Mouse (Mus musculus) layer of hippocampus, postnatal 10 days (tissue): ENCODE results near the gene Slmap. TPM values are rescaled to one million over a fixed set of nuclear protein-coding genes. Genes with fewer than 3 reads are reported as not detected.
"Not testable (repeated sequence)": the region's sequence is repeated elsewhere in the genome, so short reads cannot be mapped to it uniquely, and the experiment has no call there.

Experiments
- DNase-seq, 2 experiments: peaks; one replicate each; pipeline ENCODE4 v3.0.0; 2021; ENCODE audit warnings: low spot score in 2 of 2
- long read RNA-seq: library from polyadenylated mRNA; stranded (forward); transcript quantifications from one replicate; pipeline ENCODE4 v2.0.0, GENCODE M21; 2023
- total RNA-seq, 2 experiments: library from RNA; stranded (reverse); gene quantifications; 2 replicates each; pipeline ENCODE4 v1.2.3; 2021

The Slmap gene
- total RNA-seq = 10 to 100 TPM; 80.9 to 81.9 TPM
- long read RNA-seq, partial matches to known transcripts = 3 of 18 reads
- long read RNA-seq, other reads (novel, unspliced or antisense) = 13 of 18 reads

- peak; percentile 100 for DNase-seq
These were observed at the start of gene Slmap for GRCm38 (mm10) chr14:26534757-26535479. Slmap (minus strand) TSS chr14:26534931.

- DNase-seq = no peak
These were observed 48.9 kb upstream of the Slmap start for GRCm38 (mm10) chr14:26583645-26584044.

DNA sequence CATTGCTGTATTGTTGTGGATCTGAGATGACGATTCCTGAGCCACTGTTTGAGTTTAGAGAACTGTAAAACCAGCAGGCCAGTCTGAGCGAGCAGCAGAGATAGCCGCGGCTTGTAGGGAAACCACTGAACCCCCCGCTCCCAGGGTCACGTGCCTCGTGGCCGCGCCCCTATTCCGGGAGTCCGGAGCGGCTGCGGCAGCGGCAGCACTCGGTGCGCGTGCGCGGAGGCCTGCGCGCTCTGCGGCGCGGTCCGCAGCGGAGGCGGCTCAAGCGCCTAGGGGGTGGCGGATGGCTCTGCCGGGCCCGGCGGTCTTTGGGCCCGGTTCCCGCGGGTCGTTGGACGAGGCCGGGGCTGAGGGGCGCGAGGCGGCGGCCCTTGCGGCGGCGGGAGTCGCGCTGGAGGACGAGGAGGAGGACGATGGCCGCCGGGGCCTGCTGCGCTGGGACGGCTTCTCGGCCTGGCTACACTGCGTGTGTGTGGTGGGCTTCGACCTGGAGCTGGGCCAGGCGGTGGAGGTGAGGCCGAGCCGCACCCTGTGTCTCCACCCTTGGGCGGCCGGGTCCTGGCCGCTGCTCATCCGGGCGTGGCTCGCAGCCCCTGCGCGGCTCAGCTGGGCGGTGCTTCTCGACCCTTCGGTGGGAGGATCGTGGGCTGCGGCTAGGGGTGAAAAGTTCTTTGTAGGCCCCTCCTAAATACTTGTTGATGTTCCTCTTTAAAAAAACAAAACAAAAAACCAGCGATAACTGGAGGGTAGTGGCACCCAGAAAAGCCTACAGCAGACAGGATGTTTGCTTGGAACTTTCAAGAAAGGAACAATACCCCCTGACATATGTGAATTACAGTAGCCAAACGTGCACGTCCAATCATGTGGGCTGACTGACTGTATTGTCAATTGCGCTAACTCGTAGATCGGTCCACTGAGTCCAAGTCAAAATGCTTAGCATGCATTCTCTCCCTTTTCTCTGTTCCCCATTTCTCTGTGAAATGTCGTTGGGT, 44.9 kb upstream of the Slmap start:
- peak; percentile 76 to 86 for DNase-seq

GRCm38 (mm10) chr14:26578791-26579191, 44.1 kb upstream of the Slmap start:
- peak; percentile 5 to 10 for DNase-seq

DNA sequence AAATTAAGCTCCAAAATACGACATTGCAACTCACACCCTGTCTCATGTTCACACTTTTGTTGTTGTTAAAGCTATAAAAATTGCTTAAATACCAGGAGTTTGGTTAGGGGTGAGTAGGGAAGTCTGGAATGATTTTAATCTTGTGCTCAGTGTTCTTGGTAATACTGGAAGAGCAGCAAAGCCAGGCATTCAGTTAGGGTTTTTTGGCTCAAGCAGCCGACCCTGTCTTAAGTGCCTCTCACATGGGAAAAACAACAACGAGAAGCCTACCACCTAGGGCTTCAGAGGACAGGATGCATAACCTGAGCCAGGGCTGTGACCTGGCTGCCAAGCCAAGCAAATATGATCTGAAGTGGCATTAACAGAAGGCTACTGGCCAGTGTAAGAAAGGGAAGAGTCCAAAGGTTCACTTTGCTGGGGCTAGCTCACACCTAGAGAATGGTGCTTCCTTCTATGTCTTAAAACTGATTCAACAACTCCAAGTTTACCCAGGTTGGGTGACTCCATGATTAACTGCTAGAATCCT, 41.6 kb upstream of the Slmap start:
- DNase-seq = no peak

DNA sequence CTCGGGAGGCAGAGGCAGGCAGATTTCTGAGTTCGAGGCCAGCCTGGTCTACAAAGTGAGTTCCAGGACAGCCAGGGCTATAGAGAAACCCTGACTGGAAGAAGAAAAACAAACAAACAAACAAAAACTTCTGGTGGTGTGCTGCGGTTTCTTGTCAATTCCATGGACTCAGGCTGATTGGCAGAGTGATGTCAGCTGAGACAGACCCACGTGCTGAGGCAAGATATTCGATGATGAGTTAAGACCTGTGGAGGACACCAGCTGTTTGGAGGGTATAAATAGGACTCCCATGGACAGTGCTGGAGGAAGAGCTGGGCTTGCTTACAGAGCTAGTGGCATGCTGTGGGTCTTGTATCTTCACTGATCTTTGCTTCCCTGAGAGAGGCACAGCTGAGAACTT, 38.8 kb upstream of the Slmap start, which contains the start of gene Dennd6a:
Dennd6a (plus strand) TSS at position 301 of the 400 bp plus-strand sequence.
- not testable (repeated sequence) for DNase-seq

DNA sequence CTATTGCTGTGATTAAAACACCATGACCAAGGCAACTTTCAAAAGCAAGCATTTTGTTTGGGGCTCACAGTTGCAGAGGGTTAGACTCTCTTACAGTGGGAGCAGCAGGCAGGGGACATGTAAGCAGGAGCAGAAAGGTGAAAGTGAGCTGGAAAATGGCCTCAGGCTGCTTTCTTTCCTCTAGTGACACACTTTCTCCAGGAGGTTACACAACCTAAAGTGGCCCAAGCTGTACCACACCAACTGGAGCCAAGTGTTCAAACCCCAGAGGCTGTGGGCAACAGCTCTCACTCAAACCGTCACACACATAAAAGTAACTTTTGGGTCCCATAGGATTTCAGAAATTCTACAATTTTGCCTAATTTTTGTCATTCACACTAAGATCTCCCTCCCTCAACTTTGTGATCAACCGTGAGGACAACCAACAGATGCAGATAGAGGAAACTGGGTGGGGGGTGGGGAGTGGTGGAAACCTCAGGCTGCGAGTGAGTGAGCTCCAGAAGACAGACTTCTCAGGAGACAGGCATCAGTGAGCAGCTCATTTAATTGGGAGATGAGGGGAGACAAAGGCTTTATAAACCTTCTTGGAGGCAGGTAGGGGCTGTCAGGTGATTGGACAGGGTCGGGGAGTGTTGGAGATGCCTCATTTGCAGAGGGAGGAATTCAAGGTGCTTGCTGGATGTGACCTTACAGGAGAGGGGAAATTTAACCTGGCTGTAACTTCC, 37.4 kb upstream of the Slmap start:
- no peak for DNase-seq

DNA sequence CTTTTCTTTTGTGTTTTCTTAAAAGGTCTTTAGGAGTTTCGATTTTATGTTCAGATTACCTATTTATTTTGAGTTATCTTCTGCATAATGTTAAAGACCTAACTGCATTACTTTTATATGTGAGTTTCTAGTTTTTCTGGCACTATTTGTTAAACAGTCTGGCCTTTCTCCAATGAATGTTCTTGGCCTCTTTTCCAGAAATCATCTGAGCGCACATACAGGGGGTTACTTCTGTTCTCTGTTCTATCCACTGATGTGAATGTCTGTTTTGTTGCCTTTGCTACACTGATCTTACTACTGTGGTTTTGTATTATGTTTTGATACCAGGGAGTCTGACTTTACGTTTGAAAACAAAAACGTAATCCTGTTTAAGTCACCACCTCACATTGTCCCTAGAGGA, 35.1 kb upstream of the Slmap start:
- no peak for DNase-seq

DNA sequence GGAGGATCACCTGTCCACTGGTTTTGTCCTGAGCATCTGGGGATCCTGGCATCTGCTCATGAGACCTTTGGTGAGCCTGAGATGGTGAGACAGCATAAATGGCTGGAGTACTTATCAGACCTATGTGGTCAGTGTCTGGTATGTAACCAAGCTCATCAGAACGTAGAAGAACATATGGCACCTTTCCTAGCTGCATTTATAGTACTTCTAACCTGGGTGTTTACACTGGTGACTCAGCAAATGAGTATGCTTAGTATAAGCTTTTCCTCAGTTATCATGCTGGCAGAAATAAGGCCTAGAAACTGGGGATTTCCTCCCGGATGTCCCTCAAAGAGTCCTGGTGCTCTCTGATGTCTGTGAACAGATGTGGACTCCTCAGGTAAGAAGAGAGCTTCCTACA, 27.5 kb upstream of the Slmap start:
- DNase-seq = no peak

DNA sequence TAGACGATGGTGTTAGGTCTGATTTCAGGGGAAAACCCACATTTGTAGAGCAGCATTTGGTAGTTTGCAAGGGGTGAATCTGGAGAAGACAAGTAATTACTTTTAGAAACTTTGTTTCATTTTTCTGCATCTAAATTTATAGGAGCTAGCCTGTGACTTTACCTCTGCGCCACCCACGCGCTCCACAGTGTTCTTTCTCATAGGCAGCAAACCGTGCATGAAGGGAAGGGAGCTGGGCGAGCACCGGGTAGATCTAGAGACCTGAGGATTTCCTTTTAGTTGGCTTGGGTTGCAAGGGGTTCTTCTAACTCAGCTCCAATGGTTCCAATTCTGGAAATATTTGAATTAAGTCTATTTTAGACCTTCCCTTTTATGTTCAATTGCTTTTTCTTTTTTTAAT, 23.8 kb upstream of the Slmap start:
- DNase-seq = no peak

- DNase-seq = no peak
These were observed 22.9 kb upstream of the Slmap start for GRCm38 (mm10) chr14:26557581-26557980.

- DNase-seq = no peak
These were observed 18.1 kb upstream of the Slmap start for GRCm38 (mm10) chr14:26552853-26553252.

GRCm38 (mm10) chr14:26552441-26552840, 17.7 kb upstream of the Slmap start:
- no peak for DNase-seq

- DNase-seq = no peak
These were observed 16.0 kb upstream of the Slmap start for GRCm38 (mm10) chr14:26550712-26551111.

DNA sequence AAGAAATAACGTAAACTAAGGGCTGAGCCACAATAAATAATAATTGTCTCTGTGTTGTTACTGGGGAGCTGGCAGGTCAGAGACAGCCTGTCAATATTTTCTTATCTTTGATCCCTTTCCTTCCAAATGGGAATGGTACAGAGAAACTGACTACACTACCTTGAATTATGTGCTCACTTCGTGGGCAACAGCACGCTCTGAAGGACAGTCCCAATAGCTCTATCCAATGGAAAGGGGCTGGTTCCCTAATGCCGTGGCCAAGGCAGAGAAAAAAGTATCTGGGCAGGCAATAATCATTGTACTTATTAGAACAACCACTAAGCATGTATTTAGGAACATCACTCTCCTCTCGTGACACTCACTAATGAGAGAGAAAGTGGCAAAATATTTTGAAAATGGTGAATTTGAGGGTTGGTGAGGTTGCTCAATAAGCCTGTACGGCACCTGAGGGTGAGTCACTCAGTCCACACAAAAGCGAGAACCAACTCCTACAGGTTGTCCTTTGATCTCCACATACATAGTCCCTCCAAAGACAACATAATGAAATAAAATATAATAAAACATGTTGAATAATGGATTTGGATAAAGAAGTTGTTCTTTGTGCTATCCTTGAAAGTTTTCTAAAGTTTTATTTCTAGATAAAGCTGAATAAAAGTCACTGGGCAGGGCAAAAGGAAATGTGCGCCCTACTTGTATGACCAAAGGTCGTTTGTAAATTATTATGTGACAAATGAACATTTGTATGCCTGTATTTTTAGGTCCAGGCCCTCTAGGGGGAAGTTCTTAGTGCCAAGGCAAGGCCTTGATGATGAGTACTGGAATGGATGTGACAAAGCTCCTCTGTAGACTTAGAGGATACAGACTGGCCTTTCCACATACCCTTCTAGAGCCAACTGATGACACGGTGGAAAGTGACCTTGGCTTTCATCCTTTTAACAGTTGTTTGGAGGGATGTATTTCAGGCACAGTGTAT, 13.1 kb upstream of the Slmap start:
- no peak for DNase-seq

DNA sequence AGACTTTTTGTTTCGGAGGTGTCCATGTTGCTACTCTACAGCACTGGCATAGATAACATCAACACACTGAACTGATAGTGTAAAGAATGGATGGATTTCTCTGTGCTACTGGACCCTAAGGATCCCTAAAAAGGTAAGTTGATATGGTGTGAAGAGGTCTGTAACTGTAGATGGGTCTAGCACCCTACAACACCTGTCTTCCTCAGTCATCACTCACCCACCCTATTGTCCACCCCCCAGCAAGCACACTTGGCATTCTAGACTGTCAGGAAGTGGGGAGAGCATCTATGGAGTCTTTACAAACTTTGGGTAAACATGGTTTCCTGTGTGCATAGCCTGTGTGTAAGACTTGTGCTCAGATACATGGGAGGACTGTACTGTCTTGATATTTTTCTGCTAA, 7.4 kb upstream of the Slmap start:
- DNase-seq = no peak

DNA sequence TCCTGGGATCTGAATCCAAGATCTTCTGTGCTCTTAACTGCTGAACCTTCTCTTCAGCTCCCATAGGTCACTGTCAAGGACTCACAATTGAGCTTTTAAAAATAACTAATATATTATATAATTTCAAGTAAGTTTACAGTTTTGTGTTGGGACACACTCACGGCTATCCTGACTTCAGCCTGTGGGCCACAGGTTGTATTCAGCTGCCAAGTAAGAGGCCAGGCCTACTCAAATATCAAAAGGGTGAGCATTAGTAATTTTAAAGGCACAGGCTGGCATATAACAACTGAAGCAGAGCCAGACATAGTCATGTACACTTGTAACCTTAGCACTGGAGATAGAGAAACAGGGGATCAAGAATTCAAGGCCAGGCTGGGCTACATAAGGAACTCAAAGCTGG, 5.8 kb upstream of the Slmap start:
- DNase-seq = no peak

DNA sequence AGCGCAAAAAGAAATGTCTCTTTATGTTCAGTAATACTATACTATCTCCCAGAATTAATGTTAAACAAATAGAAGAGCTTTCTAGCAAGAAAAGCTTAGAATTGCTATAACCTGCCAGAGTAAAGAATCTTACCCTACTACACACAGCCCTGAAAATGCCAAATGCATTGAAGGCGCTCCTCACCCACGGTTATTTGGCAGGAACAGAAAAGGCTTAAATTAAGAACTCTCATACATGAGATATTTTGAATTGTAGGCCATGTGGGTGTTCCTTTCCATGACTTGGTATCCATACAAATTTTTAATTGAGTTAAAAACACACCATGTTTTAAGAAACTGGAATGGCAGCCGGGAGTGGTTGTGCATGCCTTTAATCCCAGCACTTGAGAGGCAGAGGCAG, 4.5 kb upstream of the Slmap start:
- DNase-seq = no peak

GRCm38 (mm10) chr14:26533821-26534756, 642 bp downstream of the Slmap start:
- DNase-seq = peak in 1 of 2 experiments; percentile 29
